Comparison of ENCODE assay signal across 10 mouse cellular contexts in the genomic region with DNA sequence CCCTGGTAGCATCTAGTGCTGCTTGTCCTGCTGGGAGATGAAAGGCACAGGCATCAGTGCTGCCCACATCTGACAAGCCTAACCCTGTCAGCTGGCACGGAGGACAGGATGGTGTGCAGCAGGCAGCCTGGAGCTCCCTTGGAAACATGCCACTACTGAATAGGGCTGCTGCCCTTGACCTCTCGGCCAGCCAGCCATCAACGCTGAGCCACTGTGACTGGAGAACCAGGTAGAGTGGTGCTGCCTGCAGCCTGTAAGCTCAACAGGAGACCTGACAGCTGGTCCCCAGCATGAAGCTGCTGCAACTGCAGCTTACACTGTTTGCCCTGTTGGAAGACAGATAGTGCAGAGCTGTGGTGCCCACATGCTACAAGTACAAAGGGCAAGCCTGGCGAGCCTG. TPM values are rescaled to one million over a fixed set of nuclear protein-coding genes. Genes with fewer than 3 reads are reported as not detected.
DNase-seq lines count a peak whose midpoint lies in the region; ATAC-seq and TF ChIP-seq lines count a peak whose summit lies in the region.
"Had no signal": no experiment of that assay in that cellular context is flagged by ENCODE, and none has a peak within 500 bp of the region (broad histone marks: within the 10 kb centered on the region; RNA-seq: fewer than 3 reads in every experiment).

No protein-coding gene starts in this region.

- no peak overlapping the region for H3K9ac ChIP-seq in liver, embryonic 12.5 days

- 0 out of 2 replicates have a peak, but pooled peaks have one; percentile 21 for ATAC-seq in liver, embryonic 12.5 days

- peak overlapping the region; percentile 19; the same call in 1 of the 2 replicates for H3K27ac ChIP-seq in layer of hippocampus, adult 2 months
- H3K27ac ChIP-seq in liver, embryonic 12.5 days = no peak overlapping the region

- no peaks in the 10 kb centered on the region for H3K9me3 ChIP-seq in liver, embryonic 12.5 days (replicated peaks)

- TF ChIP-seq CTCF in layer of hippocampus, adult 2 months (conservative IDR thresholded peaks at IDR 0.05) = no peak

- 72% methylated on average over 4 of the region's 4 CpGs for WGBS in liver, embryonic 12.5 days (ENCODE audit: insufficient replicate concordance)

- no peaks in the 10 kb centered on the region for H3K27me3 ChIP-seq in liver, embryonic 12.5 days (replicated peaks)

- no peak overlapping the region for H3K4me2 ChIP-seq in liver, embryonic 12.5 days

- H3K4me1 ChIP-seq in liver, embryonic 12.5 days = 0 out of 2 replicates have a peak, but pooled peaks cover 6% of the 10 kb centered on the region

- DNase-seq in adrenal gland, adult (ENCODE audit: inconsistent age in 2 of 2, low spot score in 1 of 2) = peak; percentile 56 to 72
- no peak for DNase-seq in adrenal gland, postnatal 4 days (ENCODE audit: low spot score in 2 of 2)
- no peak for DNase-seq in layer of hippocampus, adult 2 months (ENCODE audit: low spot score in 2 of 2)
- no peak for DNase-seq in layer of hippocampus, adult 18-20 months (ENCODE audit: low spot score in 2 of 2)
- DNase-seq in heart, adult 8-10 months (ENCODE audit: low spot score) = peak; percentile 49
- DNase-seq in urinary bladder, postnatal 25 days (ENCODE audit: low spot score) = no peak
- DNase-seq in lung, postnatal 36 days = no peak
- DNase-seq: layer of hippocampus, adult 9-11 months had no signal

- H3K36me3 ChIP-seq in liver, embryonic 12.5 days = no peaks in the 10 kb centered on the region

- H3K4me3 ChIP-seq in layer of hippocampus, adult 2 months = no peak overlapping the region
- no peak overlapping the region for H3K4me3 ChIP-seq in liver, embryonic 12.5 days

RNA-seq across cellular contexts. Expression of gene Nap1l5, which starts 27.3 kb away (rescaled TPM):
- 10 to 100 TPM; 48.1 to 50.8 TPM for total RNA-seq in adrenal gland, postnatal 4 days (2021)
- 100 to 1,000 TPM; 229 to 242 TPM for total RNA-seq in layer of hippocampus, adult 2 months (2021)
- 100 to 1,000 TPM; 272 to 302 TPM for total RNA-seq in layer of hippocampus, adult 18-20 months (2021)
- 1 to 10 TPM in 2 of 4 experiments, under 1 TPM in 2; 0.86 to 1.6 (median 1.1) TPM for total RNA-seq in heart, adult 8-10 months (2022)
- polyA plus RNA-seq in liver, embryonic 12.5 days (2016; fragmentation: Nextera tagmentation; extraction: Ambion mirVana) = 0.31 and 0.38 TPM in 2 replicates
- total RNA-seq: neutrophil, adult 5-6 weeks had no signal

RNA-seq across cellular contexts. Expression of gene Herc3, which starts 48.3 kb away (rescaled TPM):
- 10 to 100 TPM; 40.3 to 47.4 TPM for total RNA-seq in adrenal gland, postnatal 4 days (2021)
- total RNA-seq in layer of hippocampus, adult 2 months (2021) = 100 to 1,000 TPM; 245 to 249 TPM
- 100 to 1,000 TPM; 225 to 235 TPM for total RNA-seq in layer of hippocampus, adult 18-20 months (2021)
- total RNA-seq in heart, adult 8-10 months (2022) = 10 to 100 TPM; 29.4 to 83.7 (median 46.4) TPM
- polyA plus RNA-seq in liver, embryonic 12.5 days (2016; fragmentation: Nextera tagmentation; extraction: Ambion mirVana) = 2.6 and 3.0 TPM in 2 replicates

Comparison
In these comparisons a context has a peak if more than half of its experiments do, and no peak if none do; other contexts are left out.
1. DNase-seq: peak in adrenal gland, adult (2 of 2) and heart, adult 8-10 months (single experiment); none in adrenal gland, postnatal 4 days (0 of 2), layer of hippocampus, adult 2 months (0 of 2), layer of hippocampus, adult 18-20 months (0 of 2), urinary bladder, postnatal 25 days (single experiment) and lung, postnatal 36 days (single experiment).
2. RNA of gene Nap1l5, which starts 27.3 kb away (total RNA-seq): 272 to 302 TPM in layer of hippocampus, adult 18-20 months, 229 to 242 TPM in layer of hippocampus, adult 2 months and 48.1 to 50.8 TPM in adrenal gland, postnatal 4 days; 0.86 to 1.6 TPM in heart, adult 8-10 months; every median in the first group is over 10 times any median in the second.